Mouse (Mus musculus) megakaryocyte, embryonic 14.5 days (primary cell): ENCODE measurements at regions not wholly inside any gene's neighbourhood (a gene's known extent, or its start where the extent isn't known, plus 50 kb on each side); places are given as distances from the start of the nearest gene placed in this dataset.

Source experiments
- H3K27me3 ChIP-seq: replicated peaks from 2 replicates; pipeline ENCODE3; 2012; ENCODE audit warnings: inconsistent platforms
- H3K36me3 ChIP-seq: replicated peaks from 2 replicates; pipeline ENCODE3; 2012; ENCODE audit warnings: low read length, inconsistent platforms, mixed read lengths
- H3K4me1 ChIP-seq: 2 replicates; pipeline ENCODE4 v1.6.1; 2012; ENCODE audit warnings: inconsistent platforms
- H3K4me3 ChIP-seq: replicated peaks from 2 replicates; pipeline ENCODE3; 2012; ENCODE audit warnings: moderate library complexity, mild to moderate bottlenecking, inconsistent platforms
- H3K9me3 ChIP-seq: 2 replicates; pipeline ENCODE4 v1.6.1; 2012; ENCODE audit warnings: inconsistent platforms
- FLI1 ChIP-seq: IDR thresholded peaks from 2 replicates; pipeline ENCODE4 v1.6.1; 2012; ENCODE audit warnings: low read length, inconsistent platforms, mixed read lengths
- GATA1 ChIP-seq: IDR thresholded peaks from 3 replicates; pipeline ENCODE4 v1.6.1; 2012; ENCODE audit warnings: mixed read lengths, low read length, inconsistent platforms, borderline replicate concordance

- H3K27me3 ChIP-seq: no peaks in the 10 kb centered on the region
- no peak overlapping the region for H3K4me3 ChIP-seq
- no peak for TF ChIP-seq FLI1
- no peak for TF ChIP-seq GATA1
- no peaks in the 10 kb centered on the region for H3K9me3 ChIP-seq
- no peaks in the 10 kb centered on the region for H3K36me3 ChIP-seq
- no peaks in the 10 kb centered on the region for H3K4me1 ChIP-seq
Measured at GRCm38 (mm10) chr13:53904471-53904870, 151.0 kb downstream of the Drd1 start.

GRCm38 (mm10) chr13:53903626-53904025 is 151.9 kb downstream of the Drd1 start:
- Histone ChIP-seq H3K4me1 (no peaks in the 10 kb centered on the region), H3K36me3 (no peaks in the 10 kb centered on the region), H3K4me3 (no peak overlapping the region), H3K27me3 (no peaks in the 10 kb centered on the region), H3K9me3 (no peaks in the 10 kb centered on the region)
- TF ChIP-seq GATA1 (no peak), FLI1 (no peak)

- Histone ChIP-seq H3K36me3 (no peaks in the 10 kb centered on the region), H3K27me3 (no peaks in the 10 kb centered on the region)
- TF ChIP-seq GATA1 (no peak), FLI1 (no peak)
Measured at GRCm38 (mm10) chr13:53902831-53903230, 152.7 kb downstream of the Drd1 start.

GRCm38 (mm10) chr13:53900406-53901025 is 155.0 kb downstream of the Drd1 start:
- Histone ChIP-seq H3K27me3 (no peaks in the 10 kb centered on the region), H3K4me1 (no peaks in the 10 kb centered on the region), H3K4me3 (no peak overlapping the region), H3K36me3 (no peaks in the 10 kb centered on the region), H3K9me3 (peaks cover 12% of the 10 kb centered on the region)
- TF ChIP-seq FLI1 (no peak), GATA1 (no peak)

More at GRCm38 (mm10) chr13:53902831-53903230, 152.7 kb downstream of the Drd1 start:
- no peaks in the 10 kb centered on the region for H3K4me1 ChIP-seq
- H3K4me3 ChIP-seq: no peak overlapping the region
- H3K9me3 ChIP-seq: peaks cover 4% of the 10 kb centered on the region

GRCm38 (mm10) chr13:53898351-53898750 is 157.2 kb downstream of the Drd1 start:
- TF ChIP-seq FLI1 (no peak), GATA1 (no peak)
- Histone ChIP-seq H3K4me3 (no peak overlapping the region), H3K9me3 (peaks cover 12% of the 10 kb centered on the region), H3K36me3 (no peaks in the 10 kb centered on the region), H3K27me3 (no peaks in the 10 kb centered on the region), H3K4me1 (no peaks in the 10 kb centered on the region)

GRCm38 (mm10) chr13:53897176-53897575 is 158.3 kb downstream of the Drd1 start:
- H3K9me3 ChIP-seq: peaks cover 12% of the 10 kb centered on the region
- no peaks in the 10 kb centered on the region for H3K36me3 ChIP-seq
- TF ChIP-seq FLI1 (no peak), GATA1 (no peak)
- H3K27me3 ChIP-seq: no peaks in the 10 kb centered on the region
- no peak overlapping the region for H3K4me3 ChIP-seq
- H3K4me1 ChIP-seq: no peaks in the 10 kb centered on the region

GRCm38 (mm10) chr13:53888411-53888810 is 167.1 kb downstream of the Drd1 start:
- Histone ChIP-seq H3K36me3 (no peaks in the 10 kb centered on the region), H3K9me3 (peaks cover 14% of the 10 kb centered on the region), H3K4me3 (no peak overlapping the region), H3K4me1 (no peaks in the 10 kb centered on the region), H3K27me3 (no peaks in the 10 kb centered on the region)
- TF ChIP-seq GATA1: no peak
- TF ChIP-seq FLI1: no peak

- Histone ChIP-seq H3K9me3 (peaks cover 16% of the 10 kb centered on the region), H3K4me1 (no peaks in the 10 kb centered on the region), H3K4me3 (no peak overlapping the region), H3K36me3 (no peaks in the 10 kb centered on the region), H3K27me3 (no peaks in the 10 kb centered on the region)
- TF ChIP-seq GATA1 (no peak), FLI1 (no peak)
Measured at GRCm38 (mm10) chr13:53885756-53886155, 169.7 kb downstream of the Drd1 start.

- no peaks in the 10 kb centered on the region for H3K27me3 ChIP-seq
- H3K4me3 ChIP-seq: no peak overlapping the region
- peaks cover 19% of the 10 kb centered on the region for H3K9me3 ChIP-seq
- TF ChIP-seq FLI1 (no peak), GATA1 (no peak)
- no peaks in the 10 kb centered on the region for H3K36me3 ChIP-seq
- no peaks in the 10 kb centered on the region for H3K4me1 ChIP-seq
Measured at GRCm38 (mm10) chr13:53883206-53883605, 172.3 kb downstream of the Drd1 start.

GRCm38 (mm10) chr13:53880466-53881250 is 174.8 kb downstream of the Drd1 start:
- TF ChIP-seq GATA1: no peak
- no peak for TF ChIP-seq FLI1
- no peaks in the 10 kb centered on the region for H3K36me3 ChIP-seq
- no peaks in the 10 kb centered on the region for H3K27me3 ChIP-seq
- no peak overlapping the region for H3K4me3 ChIP-seq
- H3K4me1 ChIP-seq: no peaks in the 10 kb centered on the region
- H3K9me3 ChIP-seq: peaks cover 22% of the 10 kb centered on the region
